Mouse (Mus musculus): ENCODE data around the gene Khdc4. TPM values are rescaled to one million over a fixed set of nuclear protein-coding genes. Genes with fewer than 3 reads are reported as not detected.
A peak's percentile ranks its signal among the peaks of the same experiment; 100 is the strongest.

Khdc4 gene
- polyA plus RNA-seq, 1 experiment from 2014 or later, result 122 TPM

- Histone ChIP-seq H3K36me3 (peaks cover 45% of the 10 kb centered on the region), H3K4me1 (no peaks in the 10 kb centered on the region)
Observed at GRCm38 (mm10) chr3:88649186-88649585, 36.4 kb upstream of the Khdc4 start.

GRCm38 (mm10) chr3:88649967-88650366, 35.6 kb upstream of the Khdc4 start:
- Histone ChIP-seq H3K4me3 (no peak overlapping the region), H3K4me2 (replicated peaks) (no peak overlapping the region), H3K4me1 (no peaks in the 10 kb centered on the region), H3K27ac (replicated peaks) (no peak overlapping the region), H3K9me3 (no peaks in the 10 kb centered on the region), H3K36me3 (peaks cover 37% of the 10 kb centered on the region), H3K9ac (replicated peaks) (no peak overlapping the region), H3K27me3 (no peaks in the 10 kb centered on the region)
- ATAC-seq (ENCODE audit: low FRiP score, low read depth), result no peak
- whole genome bisulfite sequencing, result 96% methylated on average over 13 of the region's 13 CpGs

More at GRCm38 (mm10) chr3:88649186-88649585, 36.4 kb upstream of the Khdc4 start:
- no peak for ATAC-seq (ENCODE audit: low FRiP score, low read depth)
- no peak overlapping the region for H3K9ac ChIP-seq (replicated peaks)
- H3K27ac ChIP-seq (replicated peaks), result no peak overlapping the region
- no peak overlapping the region for H3K4me2 ChIP-seq (replicated peaks)
- H3K9me3 ChIP-seq, result no peaks in the 10 kb centered on the region
- no peak overlapping the region for H3K4me3 ChIP-seq
- 86% methylated on average over 10 of the region's 10 CpGs for WGBS
- H3K27me3 ChIP-seq, result no peaks in the 10 kb centered on the region

- no peaks in the 10 kb centered on the region for H3K9me3 ChIP-seq
- no peaks in the 10 kb centered on the region for H3K4me1 ChIP-seq
- no peak overlapping the region for H3K4me2 ChIP-seq (replicated peaks)
- no peak overlapping the region for H3K9ac ChIP-seq (replicated peaks)
- 0 out of 2 replicates have a peak overlapping the region, but pooled peaks have one; percentile 30 for H3K27ac ChIP-seq (replicated peaks)
- peaks cover 27% of the 10 kb centered on the region for H3K36me3 ChIP-seq
- 80% methylated on average over 13 of the region's 13 CpGs for WGBS
- no peak overlapping the region for H3K4me3 ChIP-seq
- ATAC-seq (ENCODE audit: low FRiP score, low read depth), result no peak
- no peaks in the 10 kb centered on the region for H3K27me3 ChIP-seq
Observed at GRCm38 (mm10) chr3:88650713-88651504, 34.7 kb upstream of the Khdc4 start.

GRCm38 (mm10) chr3:88651669-88652618, 33.7 kb upstream of the Khdc4 start:
- Histone ChIP-seq H3K4me2 (replicated peaks) (no peak overlapping the region), H3K27me3 (no peaks in the 10 kb centered on the region), H3K36me3 (peaks cover 17% of the 10 kb centered on the region), H3K4me1 (no peaks in the 10 kb centered on the region), H3K9ac (replicated peaks) (no peak overlapping the region), H3K4me3 (no peak overlapping the region), H3K27ac (replicated peaks) (0 out of 2 replicates have a peak overlapping the region, but pooled peaks have one; percentile 0), H3K9me3 (no peaks in the 10 kb centered on the region)
- 86% methylated on average over 18 of the region's 18 CpGs for WGBS
- no peak for ATAC-seq (ENCODE audit: low FRiP score, low read depth)

GRCm38 (mm10) chr3:88652846-88653515, 32.6 kb upstream of the Khdc4 start, which contains the start of gene Rxfp4:
TSS of gene Rxfp4 (minus strand) at chr3:88653142.
- Histone ChIP-seq H3K4me1 (no peaks in the 10 kb centered on the region), H3K4me2 (replicated peaks) (no peak within 1 kb of the TSS), H3K27me3 (no peaks in the 10 kb centered on the region), H3K27ac (replicated peaks) (0 out of 2 replicates have a peak within 1 kb of the TSS, but pooled peaks have one; percentile 0), H3K36me3 (peaks cover 8% of the 10 kb centered on the region), H3K4me3 (no peak within 1 kb of the TSS), H3K9me3 (no peaks in the 10 kb centered on the region), H3K9ac (replicated peaks) (no peak within 1 kb of the TSS)
- no peak for ATAC-seq (ENCODE audit: low FRiP score, low read depth)
- WGBS, result 87% methylated on average over 17 of the region's 17 CpGs

GRCm38 (mm10) chr3:88653516-88654370, 31.9 kb upstream of the Khdc4 start:
- no peaks in the 10 kb centered on the region; the same call in 1 of the 2 replicates for H3K36me3 ChIP-seq
- H3K27ac ChIP-seq (replicated peaks), result no peak overlapping the region
- H3K9me3 ChIP-seq, result no peaks in the 10 kb centered on the region
- no peak overlapping the region for H3K4me3 ChIP-seq
- H3K4me1 ChIP-seq, result no peaks in the 10 kb centered on the region
- H3K4me2 ChIP-seq (replicated peaks), result no peak overlapping the region
- no peak for ATAC-seq (ENCODE audit: low FRiP score, low read depth)
- WGBS, result 87% methylated on average over 6 of the region's 6 CpGs
- H3K9ac ChIP-seq (replicated peaks), result no peak overlapping the region
- no peaks in the 10 kb centered on the region for H3K27me3 ChIP-seq

GRCm38 (mm10) chr3:88654621-88655020, 31.0 kb upstream of the Khdc4 start:
- 91% methylated on average over 4 of the region's 4 CpGs for WGBS

GRCm38 (mm10) chr3:88655619-88656018, 30.0 kb upstream of the Khdc4 start:
- WGBS, result 77% methylated on average over 8 of the region's 8 CpGs
- Histone ChIP-seq H3K9me3 (no peaks in the 10 kb centered on the region), H3K9ac (replicated peaks) (no peak overlapping the region), H3K4me3 (no peak overlapping the region), H3K27ac (replicated peaks) (no peak overlapping the region), H3K27me3 (no peaks in the 10 kb centered on the region), H3K4me2 (replicated peaks) (no peak overlapping the region), H3K36me3 (no peaks in the 10 kb centered on the region), H3K4me1 (no peaks in the 10 kb centered on the region)
- ATAC-seq (ENCODE audit: low FRiP score, low read depth), result no peak

More at GRCm38 (mm10) chr3:88654621-88655020, 31.0 kb upstream of the Khdc4 start:
- H3K36me3 ChIP-seq, result no peaks in the 10 kb centered on the region
- no peak overlapping the region for H3K27ac ChIP-seq (replicated peaks)
- ATAC-seq (ENCODE audit: low FRiP score, low read depth), result no peak
- H3K4me2 ChIP-seq (replicated peaks), result no peak overlapping the region
- no peak overlapping the region for H3K9ac ChIP-seq (replicated peaks)
- H3K27me3 ChIP-seq, result no peaks in the 10 kb centered on the region
- H3K9me3 ChIP-seq, result no peaks in the 10 kb centered on the region
- no peaks in the 10 kb centered on the region for H3K4me1 ChIP-seq
- no peak overlapping the region for H3K4me3 ChIP-seq

- ATAC-seq (ENCODE audit: low FRiP score, low read depth), result no peak
- Histone ChIP-seq H3K4me1 (no peaks in the 10 kb centered on the region), H3K36me3 (no peaks in the 10 kb centered on the region), H3K27me3 (no peaks in the 10 kb centered on the region), H3K9me3 (no peaks in the 10 kb centered on the region), H3K9ac (replicated peaks) (no peak overlapping the region), H3K4me3 (no peak overlapping the region), H3K4me2 (replicated peaks) (no peak overlapping the region), H3K27ac (replicated peaks) (no peak overlapping the region)
- 69% methylated on average over 5 of the region's 5 CpGs for WGBS
Observed at GRCm38 (mm10) chr3:88658441-88659127, 27.0 kb upstream of the Khdc4 start.

GRCm38 (mm10) chr3:88659798-88660197, 25.8 kb upstream of the Khdc4 start:
- Histone ChIP-seq H3K9me3 (no peaks in the 10 kb centered on the region), H3K27me3 (no peaks in the 10 kb centered on the region), H3K27ac (replicated peaks) (no peak overlapping the region), H3K4me2 (replicated peaks) (no peak overlapping the region), H3K4me3 (no peak overlapping the region), H3K9ac (replicated peaks) (no peak overlapping the region), H3K36me3 (no peaks in the 10 kb centered on the region), H3K4me1 (no peaks in the 10 kb centered on the region)
- ATAC-seq (ENCODE audit: low FRiP score, low read depth), result no peak
- 54% methylated on average over 6 of the region's 6 CpGs for WGBS

All from midbrain, embryonic 12.5 days (tissue).